Mouse (Mus musculus): ENCODE results near the gene Klf7. TPM values are rescaled to one million over a fixed set of nuclear protein-coding genes. Genes with fewer than 3 reads are reported as not detected.

Klf7 gene
- polyA plus RNA-seq (2017; shearing (Covaris generic)) = 75.3 TPM

GRCm38 (mm10) chr1:64121559-64122465 lies at the start of gene Klf7:
TSS of gene Klf7 (minus strand) at chr1:64122282.

